Mouse (Mus musculus) lung, embryonic 16.5 days (tissue): Measurements from ENCODE around the gene Lbp. TPM values are rescaled to one million over a fixed set of nuclear protein-coding genes. Genes with fewer than 3 reads are reported as not detected.
A peak's percentile ranks its signal among the peaks of the same experiment; 100 is the strongest.

ENCODE experiments used
- ATAC-seq: fragments of 200-750 bp; cut with Nextera tagmentation; 2 replicates; pipeline ENCODE4 v1.8.0; 2017; ENCODE audit warnings: low read depth, mild to moderate bottlenecking, moderate library complexity
- H3K27ac ChIP-seq: fragments of 300-500 bp; sonication (generic); 2 replicates; pipeline ENCODE4 v1.5.1; 2014; ENCODE audit warnings: mild to moderate bottlenecking, control low read depth, low read length
- H3K27me3 ChIP-seq: fragments of 300-500 bp; sonication (generic); 2 replicates; pipeline ENCODE4 v1.6.1; 2014; ENCODE audit warnings: low read depth, low read length, mixed read lengths; ENCODE audit not compliant: control insufficient read depth, insufficient read depth
- H3K36me3 ChIP-seq: fragments of 300-500 bp; sonication (generic); 2 replicates; pipeline ENCODE4 v1.6.1; 2014; ENCODE audit warnings: low read length; ENCODE audit not compliant: control insufficient read depth, insufficient read depth
- H3K4me1 ChIP-seq: fragments of 300-500 bp; sonication (generic); replicated peaks from 2 replicates; pipeline ENCODE4 v1.6.1; 2014; ENCODE audit warnings: low read length, mixed read lengths; ENCODE audit not compliant: control insufficient read depth, insufficient read depth
- H3K4me2 ChIP-seq: fragments of 300-500 bp; sonication (generic); 2 replicates; pipeline ENCODE4 v1.6.1; 2014; ENCODE audit warnings: low read depth, low read length, control low read depth
- H3K4me3 ChIP-seq: fragments of 300-500 bp; sonication (generic); 2 replicates; pipeline ENCODE4 v1.5.1; 2014; ENCODE audit warnings: mild to moderate bottlenecking, low read length, control low read depth
- H3K9ac ChIP-seq: fragments of 300-500 bp; sonication (generic); 2 replicates; pipeline ENCODE4 v1.6.1; 2014; ENCODE audit warnings: low read length, control low read depth
- H3K9me3 ChIP-seq: fragments of 300-500 bp; sonication (generic); 2 replicates; pipeline ENCODE4 v1.6.1; 2016; ENCODE audit warnings: low read length; ENCODE audit not compliant: control insufficient read depth
- WGBS: fragments of 180-500 bp; shearing (Covaris S2); extraction: QIAGEN DNeasy Blood & Tissue Kit; methylation state at CpG from one replicate; pipeline ENCODE4 v1.1.7; 2014; 5-methylcytosine and 5-hydroxymethylcytosine counted together
- polyA plus RNA-seq: library from polyadenylated mRNA; unstranded; fragments of >200 nt; fragmentation: Nextera tagmentation; extraction: Ambion mirVana; gene quantifications from 2 replicates; pipeline ENCODE4 v1.2.1, GENCODE M21; 2015

The Lbp gene
- polyA plus RNA-seq, 1 experiment from 2014 or later = 15.0 TPM

- Histone ChIP-seq H3K9me3 (no peaks in the 10 kb centered on the region), H3K27me3 (peaks cover 25% of the 10 kb centered on the region), H3K36me3 (no peaks in the 10 kb centered on the region), H3K4me2 (peak overlapping the region; percentile 46; the same call in 1 of the 2 replicates), H3K4me3 (no peak overlapping the region; the same call in 1 of the 2 replicates), H3K9ac (no peak overlapping the region; the same call in 1 of the 2 replicates), H3K27ac (no peak overlapping the region), H3K4me1 (peaks cover 15% of the 10 kb centered on the region)
- no peak for ATAC-seq
- WGBS = 29% methylated on average over 12 of the region's 12 CpGs
These were observed 69.9 kb downstream of the Lbp start for GRCm38 (mm10) chr2:158376123-158376687.

DNA sequence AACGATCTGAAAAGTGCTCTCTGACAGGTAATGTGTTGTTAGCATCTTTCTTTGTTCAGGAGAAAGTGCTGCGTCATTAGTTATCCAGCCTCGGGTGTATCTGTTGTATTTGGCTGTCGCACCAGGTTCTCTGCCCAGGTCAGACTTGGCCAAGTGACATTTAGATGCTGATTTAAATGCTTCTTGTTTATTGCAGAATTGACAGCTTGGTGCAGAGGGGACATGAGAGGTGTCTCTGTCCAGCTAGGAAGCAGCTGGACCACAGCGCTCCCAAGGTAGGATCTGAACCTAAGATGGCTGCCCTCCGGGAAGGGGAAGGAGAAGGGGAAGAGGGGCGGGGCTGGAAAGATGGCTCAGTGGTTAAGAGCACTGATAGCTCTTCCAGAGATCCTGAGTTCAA is 70.5 kb downstream of the Lbp start:
- Histone ChIP-seq H3K9ac (no peak overlapping the region), H3K27ac (no peak overlapping the region), H3K36me3 (no peaks in the 10 kb centered on the region), H3K4me1 (peaks cover 15% of the 10 kb centered on the region), H3K4me2 (no peak overlapping the region), H3K27me3 (peaks cover 25% of the 10 kb centered on the region), H3K9me3 (no peaks in the 10 kb centered on the region), H3K4me3 (no peak overlapping the region)
- ATAC-seq = no peak
- WGBS = 65% methylated on average over 7 of the region's 7 CpGs

GRCm38 (mm10) chr2:158377811-158378210 is 71.5 kb downstream of the Lbp start:
- Histone ChIP-seq H3K9ac (no peak overlapping the region), H3K9me3 (no peaks in the 10 kb centered on the region), H3K27ac (no peak overlapping the region), H3K36me3 (no peaks in the 10 kb centered on the region), H3K4me3 (no peak overlapping the region), H3K4me2 (no peak overlapping the region), H3K4me1 (peaks cover 14% of the 10 kb centered on the region), H3K27me3 (peaks cover 25% of the 10 kb centered on the region)
- ATAC-seq = no peak
- 81% methylated on average over 1 of the region's 1 CpGs for WGBS

- H3K4me1 ChIP-seq = peaks cover 7% of the 10 kb centered on the region; the same call in 1 of the 2 replicates
- H3K27ac ChIP-seq = no peak overlapping the region
- no peak overlapping the region for H3K4me2 ChIP-seq
- H3K9me3 ChIP-seq = no peaks in the 10 kb centered on the region
- no peak overlapping the region for H3K9ac ChIP-seq
- ATAC-seq = peak; percentile 55; the same call in 1 of the 2 replicates
- H3K27me3 ChIP-seq = peaks cover 25% of the 10 kb centered on the region
- H3K36me3 ChIP-seq = no peaks in the 10 kb centered on the region
- WGBS = 38% methylated on average over 13 of the region's 13 CpGs
- no peak overlapping the region for H3K4me3 ChIP-seq
These were observed 73.2 kb downstream of the Lbp start for GRCm38 (mm10) chr2:158379354-158380078.

Other genes with a start within 250 kb of the Lbp start
- gene Tgm2, start 160.1 kb upstream of the Lbp start, polyA plus RNA-seq = 75.8 and 81.6 TPM in 2 replicates
- 3.9 and 4.0 TPM in 2 replicates for gene D630003M21Rik, start 77.3 kb upstream of the Lbp start, polyA plus RNA-seq
- not detected in 2 replicates for gene Bpi, start 48.4 kb upstream of the Lbp start, polyA plus RNA-seq
- 1.9 and 5.3 TPM in 2 replicates for gene Snhg11, start 69.1 kb downstream of the Lbp start, polyA plus RNA-seq
- gene Ralgapb, start 103.4 kb downstream of the Lbp start, polyA plus RNA-seq = 13.6 and 15.2 TPM in 2 replicates
- gene Adig, start 196.1 kb downstream of the Lbp start, polyA plus RNA-seq = not detected in 2 replicates
- gene Arhgap40, start 206.3 kb downstream of the Lbp start, polyA plus RNA-seq = not detected in 2 replicates